Mouse (Mus musculus) common myeloid progenitor, adult 5-6 weeks (primary cell): ENCODE measurements around the gene Daxx. TPM values are rescaled to one million over a fixed set of nuclear protein-coding genes. Genes with fewer than 3 reads are reported as not detected.

Experiments used
- ATAC-seq: replicated peaks from 2 replicates; pipeline ENCODE4 v1.8.0; 2016; ENCODE audit warnings: low read depth, mild to moderate bottlenecking, moderate TSS enrichment, inconsistent platforms; ENCODE audit not compliant: poor library complexity, severe bottlenecking
- total RNA-seq: library from RNA; stranded (forward); fragments of 200-1000, 187-1606 nt; gene quantifications from 2 replicates; pipeline ENCODE4 v1.2.3, GENCODE M21; 2017

Daxx gene
- total RNA-seq, 1 experiment from 2014 or later = 44.4 TPM

- ATAC-seq = peak; percentile 58
Observed at GRCm38 (mm10) chr17:33919351-33920281, 10.4 kb downstream of the Daxx start.

- peak; percentile 29 for ATAC-seq
Observed at GRCm38 (mm10) chr17:33920282-33921097, 11.3 kb downstream of the Daxx start.

GRCm38 (mm10) chr17:33921361-33921760 lies 12.1 kb downstream of the Daxx start:
- no peak for ATAC-seq

GRCm38 (mm10) chr17:33924577-33925283 lies 15.5 kb downstream of the Daxx start:
- ATAC-seq = no peak

- ATAC-seq = no peak
Observed at GRCm38 (mm10) chr17:33925406-33926116, 16.3 kb downstream of the Daxx start.

GRCm38 (mm10) chr17:33926207-33926932 lies 17.2 kb downstream of the Daxx start:
- no peak for ATAC-seq

- ATAC-seq = no peak
Observed at GRCm38 (mm10) chr17:33928251-33928947, 19.2 kb downstream of the Daxx start.

- ATAC-seq = peak; percentile 73
Observed at GRCm38 (mm10) chr17:33929371-33930279, 20.4 kb downstream of the Daxx start, which contains the start of gene Rgl2. Gene Rgl2, plus strand, starts transcription at chr17:33929543.

GRCm38 (mm10) chr17:33930280-33931158 lies 21.3 kb downstream of the Daxx start:
- ATAC-seq = peak; percentile 17; the same call in 1 of the 2 replicates

- no peak for ATAC-seq
Observed at GRCm38 (mm10) chr17:33931159-33931866, 22.1 kb downstream of the Daxx start.

GRCm38 (mm10) chr17:33931947-33932346 lies 22.7 kb downstream of the Daxx start:
- ATAC-seq = no peak

GRCm38 (mm10) chr17:33932448-33932847 lies 23.2 kb downstream of the Daxx start:
- no peak for ATAC-seq

GRCm38 (mm10) chr17:33932970-33933369 lies 23.8 kb downstream of the Daxx start:
- no peak for ATAC-seq

GRCm38 (mm10) chr17:33935422-33936055 lies 26.3 kb downstream of the Daxx start:
- no peak for ATAC-seq

GRCm38 (mm10) chr17:33936993-33937392 lies 27.8 kb downstream of the Daxx start:
- no peak for ATAC-seq
